Mouse (Mus musculus) olfactory bulb, adult 2 months (tissue): ENCODE measurements around the gene Gm5134.

Experiments
- CTCF ChIP-seq: fragments of 200-500 bp; IDR thresholded peaks from 2 replicates; pipeline ENCODE4 v1.5.1; 2012; ENCODE audit warnings: low read depth, mild to moderate bottlenecking, low read length, moderate library complexity; ENCODE audit not compliant: insufficient read depth
- POLR2A ChIP-seq: fragments of 200-500 bp; IDR thresholded peaks from 2 replicates; pipeline ENCODE4 v1.6.1; 2012; ENCODE audit warnings: mild to moderate bottlenecking, low read depth, low read length, moderate library complexity; ENCODE audit not compliant: insufficient read depth

DNA sequence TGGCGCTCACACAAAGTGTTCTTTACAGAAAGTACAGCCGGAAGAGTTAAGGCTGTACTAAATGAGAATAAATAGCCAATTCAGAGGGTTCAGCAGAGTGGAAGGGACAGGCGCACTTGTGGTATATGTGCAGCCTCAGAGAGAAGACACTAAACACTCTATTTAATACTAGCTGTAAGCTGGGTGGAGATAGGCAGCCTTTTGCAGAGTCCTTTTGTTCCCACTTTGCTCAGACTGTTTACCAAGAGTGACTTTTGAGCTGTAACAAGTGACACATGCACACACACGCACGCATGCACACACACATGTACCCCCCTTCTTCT lies 24.5 kb downstream of the Gm5134 start:
- no peak for TF ChIP-seq POLR2A
- no peak for TF ChIP-seq CTCF
